Mouse (Mus musculus) C2C12 (cell line): ENCODE measurements around the gene Slc38a3.

Experiments used
- CTCF ChIP-seq: IDR thresholded peaks from one replicate; pipeline ENCODE4 v1.5.1; 2011; ENCODE audit not compliant: control insufficient read depth, insufficient read depth, insufficient read length
- MYOD1 ChIP-seq: IDR thresholded peaks from one replicate; pipeline ENCODE4 v1.6.1; 2011; ENCODE audit warnings: low read depth; ENCODE audit not compliant: control insufficient read depth, insufficient read length

- TF ChIP-seq CTCF (peak; percentile 6), MYOD1 (no peak)
Observed at GRCm38 (mm10) chr9:107709697-107710483, 40.6 kb upstream of the Slc38a3 start, which contains the start of gene Sema3f.
